Mouse (Mus musculus): Measurements from ENCODE around the gene Gpc6.

The Gpc6 gene

GRCm38 (mm10) chr14:117351296-117351695, 426.2 kb downstream of the Gpc6 start:
- DNase-seq (ENCODE audit: extremely low read depth, low read depth, low spot score): no peak

GRCm38 (mm10) chr14:117361155-117361964, 436.2 kb downstream of the Gpc6 start:
- DNase-seq (ENCODE audit: extremely low read depth, low read depth, low spot score): no peak

- DNase-seq (ENCODE audit: extremely low read depth, low read depth, low spot score): no peak
These were observed 436.8 kb downstream of the Gpc6 start for GRCm38 (mm10) chr14:117361965-117362309.

GRCm38 (mm10) chr14:117369331-117369866, 444.3 kb downstream of the Gpc6 start:
- no peak for DNase-seq (ENCODE audit: extremely low read depth, low read depth, low spot score)

GRCm38 (mm10) chr14:117376822-117377376, 451.8 kb downstream of the Gpc6 start:
- DNase-seq (ENCODE audit: extremely low read depth, low read depth, low spot score): no peak

- DNase-seq (ENCODE audit: extremely low read depth, low read depth, low spot score): no peak
These were observed 454.9 kb downstream of the Gpc6 start for GRCm38 (mm10) chr14:117379979-117380378.

- no peak for DNase-seq (ENCODE audit: extremely low read depth, low read depth, low spot score)
These were observed 458.1 kb downstream of the Gpc6 start for GRCm38 (mm10) chr14:117383188-117383587.

- DNase-seq (ENCODE audit: extremely low read depth, low read depth, low spot score): no peak
These were observed 459.1 kb downstream of the Gpc6 start for GRCm38 (mm10) chr14:117384096-117384770.

- DNase-seq (ENCODE audit: extremely low read depth, low read depth, low spot score): no peak
These were observed 460.7 kb downstream of the Gpc6 start for GRCm38 (mm10) chr14:117385731-117386270.

GRCm38 (mm10) chr14:117390794-117391320, 465.7 kb downstream of the Gpc6 start:
- DNase-seq (ENCODE audit: extremely low read depth, low read depth, low spot score): no peak

- DNase-seq (ENCODE audit: extremely low read depth, low read depth, low spot score): no peak
These were observed 466.3 kb downstream of the Gpc6 start for GRCm38 (mm10) chr14:117391412-117391811.

- DNase-seq (ENCODE audit: extremely low read depth, low read depth, low spot score): no peak
These were observed 472.1 kb downstream of the Gpc6 start for GRCm38 (mm10) chr14:117397165-117397564.

- DNase-seq (ENCODE audit: extremely low read depth, low read depth, low spot score): no peak
These were observed 482.9 kb downstream of the Gpc6 start for GRCm38 (mm10) chr14:117407824-117408524.

GRCm38 (mm10) chr14:117408525-117408835, 483.4 kb downstream of the Gpc6 start:
- no peak for DNase-seq (ENCODE audit: extremely low read depth, low read depth, low spot score)

GRCm38 (mm10) chr14:117409778-117410177, 484.7 kb downstream of the Gpc6 start:
- DNase-seq (ENCODE audit: extremely low read depth, low read depth, low spot score): no peak

GRCm38 (mm10) chr14:117410511-117410910, 485.4 kb downstream of the Gpc6 start:
- DNase-seq (ENCODE audit: extremely low read depth, low read depth, low spot score): no peak

GRCm38 (mm10) chr14:117415045-117415444, 489.9 kb downstream of the Gpc6 start:
- DNase-seq (ENCODE audit: extremely low read depth, low read depth, low spot score): no peak

GRCm38 (mm10) chr14:117419561-117420218, 494.6 kb downstream of the Gpc6 start:
- DNase-seq (ENCODE audit: extremely low read depth, low read depth, low spot score): no peak

- DNase-seq (ENCODE audit: extremely low read depth, low read depth, low spot score): no peak
These were observed 496.1 kb downstream of the Gpc6 start for GRCm38 (mm10) chr14:117421170-117421569.

- no peak for DNase-seq (ENCODE audit: extremely low read depth, low read depth, low spot score)
These were observed 501.0 kb downstream of the Gpc6 start for GRCm38 (mm10) chr14:117426116-117426515.

All from fat pad, adult 2 months (tissue).